Mouse (Mus musculus): Measurements from ENCODE around the gene Cenpj.

GRCm38 (mm10) chr14:56579011-56579410, 3.8 kb upstream of the Cenpj start:
- TF ChIP-seq USF1 (IDR thresholded peaks at IDR 0.05; ENCODE audit: low read depth) (no peak), POLR2A (IDR thresholded peaks at IDR 0.05; ENCODE audit: insufficient read length, low read depth) (no peak), CEBPB (IDR thresholded peaks at IDR 0.05; ENCODE audit: insufficient read depth, poor library complexity, severe bottlenecking) (no peak), E2F4 (IDR thresholded peaks at IDR 0.05; ENCODE audit: insufficient read depth) (no peak), MAX (IDR thresholded peaks at IDR 0.05; ENCODE audit: low read depth) (no peak), POLR2AphosphoS2 (IDR thresholded peaks at IDR 0.05; ENCODE audit: insufficient read length, low read depth) (no peak), REST (IDR thresholded peaks at IDR 0.05; ENCODE audit: insufficient read depth, insufficient read length) (no peak), TCF12 (IDR thresholded peaks at IDR 0.05; ENCODE audit: insufficient read depth, poor library complexity, severe bottlenecking) (no peak), MYOG (IDR thresholded peaks at IDR 0.05; ENCODE audit: control insufficient read depth in 1 of 3, insufficient read depth in 1 of 3, insufficient read length in 2 of 3, low read depth in 2 of 3) (no peak), MYOD1 (IDR thresholded peaks at IDR 0.05; ENCODE audit: control insufficient read depth in 1 of 3, insufficient read length in 2 of 3, low read depth in 2 of 3) (no peak), TCF3 (IDR thresholded peaks at IDR 0.05; ENCODE audit: insufficient read length, low read depth) (no peak)

Data from myocyte (in vitro differentiated cells).